ENCODE assay signal across 17 mouse cellular contexts in the genomic region with DNA sequence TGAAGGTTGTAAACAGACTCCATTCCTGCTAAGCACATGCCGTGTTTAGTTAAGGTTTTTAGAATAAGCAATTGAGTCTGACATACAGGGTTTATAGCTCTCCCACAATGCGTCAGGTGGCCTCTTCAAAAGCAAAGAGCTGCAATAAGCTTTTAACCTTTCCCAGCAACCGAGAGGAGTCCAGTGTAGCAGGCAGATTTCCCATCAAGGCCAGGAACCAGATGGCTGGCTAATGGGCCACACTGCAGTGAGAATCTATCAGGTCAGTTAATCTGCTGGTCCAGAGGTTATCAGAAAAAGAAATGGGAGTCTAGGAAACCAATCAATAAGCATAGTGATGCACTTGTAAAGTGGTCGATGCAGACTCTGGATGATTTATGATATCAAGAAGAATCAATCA. TPM values are rescaled to one million over a fixed set of nuclear protein-coding genes. Genes with fewer than 3 reads are reported as not detected.
DNase-seq lines count a peak whose midpoint lies in the region; ATAC-seq and TF ChIP-seq lines count a peak whose summit lies in the region.
"Had no signal": no experiment of that assay in that cellular context is flagged by ENCODE, and none has a peak within 500 bp of the region (broad histone marks: within the 10 kb centered on the region; RNA-seq: fewer than 3 reads in every experiment).

No protein-coding gene starts in this region.

- H3K9me3 ChIP-seq in lung, embryonic 15.5 days = no peaks in the 10 kb centered on the region
- H3K9me3 ChIP-seq in neural tube, embryonic 13.5 days = no peaks in the 10 kb centered on the region
- H3K9me3 ChIP-seq in forebrain, embryonic 11.5 days (ENCODE audit: control insufficient read depth, low read length) = no peaks in the 10 kb centered on the region
- H3K9me3 ChIP-seq: embryonic facial prominence, embryonic 12.5 days; heart, embryonic 10.5 days; liver, embryonic 13.5 days had no signal

- no peak for TF ChIP-seq POLR2A in lung, adult 2 months (IDR thresholded peaks at IDR 0.05; ENCODE audit: borderline replicate concordance, extremely low read depth, low read depth, low read length)

- no peaks in the 10 kb centered on the region for H3K36me3 ChIP-seq in lung, embryonic 15.5 days
- no peaks in the 10 kb centered on the region for H3K36me3 ChIP-seq in neural tube, embryonic 13.5 days
- no peaks in the 10 kb centered on the region for H3K36me3 ChIP-seq in forebrain, embryonic 11.5 days (ENCODE audit: control insufficient read depth, insufficient read depth, low read length)
- H3K36me3 ChIP-seq: embryonic facial prominence, embryonic 12.5 days; heart, embryonic 10.5 days; liver, embryonic 13.5 days had no signal

- ATAC-seq in lung, embryonic 15.5 days (ENCODE audit: borderline replicate concordance, extremely low read depth, low FRiP score, low TSS enrichment) = no peak
- ATAC-seq in neural tube, embryonic 13.5 days (ENCODE audit: low read depth) = peak; percentile 65
- ATAC-seq in forebrain, embryonic 11.5 days (replicated peaks; ENCODE audit: low FRiP score) = no peak

- 0 out of 2 replicates have a peak overlapping the region, but pooled peaks have one; percentile 16 for H3K27ac ChIP-seq in lung, embryonic 15.5 days
- 0 out of 2 replicates have a peak overlapping the region, but pooled peaks have one; percentile 38 for H3K27ac ChIP-seq in neural tube, embryonic 13.5 days (replicated peaks)
- H3K27ac ChIP-seq in forebrain, embryonic 11.5 days (ENCODE audit: low read depth, low read length) = no peak overlapping the region
- H3K27ac ChIP-seq: embryonic facial prominence, embryonic 12.5 days; heart, embryonic 10.5 days; liver, embryonic 13.5 days had no signal

- no peak for TF ChIP-seq CTCF in lung, adult 2 months (IDR thresholded peaks at IDR 0.05; ENCODE audit: insufficient read depth, low read length)

- WGBS in lung, embryonic 15.5 days = 14% methylated on average over 4 of the region's 4 CpGs
- 36% methylated on average over 4 of the region's 4 CpGs for WGBS in lung, adult 2 months
- 7% methylated on average over 4 of the region's 4 CpGs for WGBS in neural tube, embryonic 13.5 days
- 70% methylated on average over 4 of the region's 4 CpGs for WGBS in forebrain, embryonic 11.5 days

- H3K4me2 ChIP-seq in lung, embryonic 15.5 days = no peak overlapping the region
- no peak overlapping the region for H3K4me2 ChIP-seq in neural tube, embryonic 13.5 days
- H3K4me2 ChIP-seq in forebrain, embryonic 11.5 days (ENCODE audit: low read depth, low read length, severe bottlenecking) = no peak overlapping the region
- H3K4me2 ChIP-seq: embryonic facial prominence, embryonic 12.5 days; liver, embryonic 13.5 days had no signal

- H3K27me3 ChIP-seq in lung, embryonic 15.5 days = no peaks in the 10 kb centered on the region
- H3K27me3 ChIP-seq in neural tube, embryonic 13.5 days = no peaks in the 10 kb centered on the region
- no peaks in the 10 kb centered on the region for H3K27me3 ChIP-seq in forebrain, embryonic 11.5 days (ENCODE audit: control insufficient read depth, insufficient read depth, low read length)
- H3K27me3 ChIP-seq: embryonic facial prominence, embryonic 12.5 days; liver, embryonic 13.5 days had no signal

- DNase-seq in embryo, embryonic 10 days (ENCODE audit: low spot score) = peak; percentile 33
- no peak for DNase-seq in embryo, embryonic 9.5 days (ENCODE audit: extremely low spot score)
- no peak for DNase-seq in lung, adult 2 months
- peak; percentile 30 for DNase-seq in embryo, embryonic 10.5 days (ENCODE audit: low spot score)
- no peak for DNase-seq in adipocyte (ENCODE audit: low spot score)
- no peak for DNase-seq in forebrain, embryonic 11.5 days (ENCODE audit: low spot score)
- DNase-seq: adrenal gland, postnatal 36 days; cerebellum, adult 9-11 months; gastrocnemius, postnatal 36 days; kidney, adult 18-20 months; kidney, postnatal 36 days; layer of hippocampus, postnatal 36 days; liver, embryonic 13.5 days had no signal

- H3K4me3 ChIP-seq in lung, embryonic 15.5 days = no peak overlapping the region
- H3K4me3 ChIP-seq in lung, adult 2 months (replicated peaks; ENCODE audit: extremely low read depth, low read depth, low read length) = no peak overlapping the region
- no peak overlapping the region for H3K4me3 ChIP-seq in neural tube, embryonic 13.5 days
- no peak overlapping the region for H3K4me3 ChIP-seq in forebrain, embryonic 11.5 days (ENCODE audit: low read depth, low read length)
- H3K4me3 ChIP-seq: embryonic facial prominence, embryonic 12.5 days; heart, embryonic 10.5 days; liver, embryonic 13.5 days had no signal

- no peak overlapping the region for H3K9ac ChIP-seq in lung, embryonic 15.5 days
- no peak overlapping the region for H3K9ac ChIP-seq in neural tube, embryonic 13.5 days
- no peak overlapping the region for H3K9ac ChIP-seq in forebrain, embryonic 11.5 days (ENCODE audit: low read length)
- H3K9ac ChIP-seq: embryonic facial prominence, embryonic 12.5 days; liver, embryonic 13.5 days had no signal

- peaks cover 6% of the 10 kb centered on the region for H3K4me1 ChIP-seq in lung, embryonic 15.5 days
- peaks cover 2% of the 10 kb centered on the region; the same call in 1 of the 2 replicates for H3K4me1 ChIP-seq in lung, adult 2 months (ENCODE audit: control insufficient read depth, insufficient read depth, low read length)
- H3K4me1 ChIP-seq in neural tube, embryonic 13.5 days (replicated peaks) = peaks cover 13% of the 10 kb centered on the region
- no peaks in the 10 kb centered on the region for H3K4me1 ChIP-seq in forebrain, embryonic 11.5 days (replicated peaks; ENCODE audit: control insufficient read depth, insufficient read depth, low read length)
- H3K4me1 ChIP-seq: embryonic facial prominence, embryonic 12.5 days; liver, embryonic 13.5 days had no signal

RNA-seq across cellular contexts. Expression of gene Ociad2, which starts 9.8 kb away (rescaled TPM):
- 41.1 and 42.4 TPM in 2 replicates for polyA plus RNA-seq in lung, embryonic 15.5 days (2015; fragmentation: Nextera tagmentation; extraction: Ambion mirVana)
- 3.0 and 4.3 TPM in 2 replicates for polyA plus RNA-seq in lung, adult 2 months (2012; rRNA removed)
- polyA plus RNA-seq in neural tube, embryonic 13.5 days (2015; fragmentation: Nextera tagmentation; extraction: Ambion mirVana) = 19.1 and 21.9 TPM in 2 replicates
- 8.8 and 9.1 TPM in 2 replicates for polyA plus RNA-seq in forebrain, embryonic 11.5 days (2014; fragmentation: Nextera tagmentation; extraction: Ambion mirVana)

RNA-seq across cellular contexts. Expression of gene Ociad1, which starts 38.4 kb away (rescaled TPM):
- polyA plus RNA-seq in lung, embryonic 15.5 days (2015; fragmentation: Nextera tagmentation; extraction: Ambion mirVana) = 231 and 246 TPM in 2 replicates
- 54.9 and 58.4 TPM in 2 replicates for polyA plus RNA-seq in lung, adult 2 months (2012; rRNA removed)
- polyA plus RNA-seq in neural tube, embryonic 13.5 days (2015; fragmentation: Nextera tagmentation; extraction: Ambion mirVana) = 302 and 310 TPM in 2 replicates
- 143 and 144 TPM in 2 replicates for polyA plus RNA-seq in forebrain, embryonic 11.5 days (2014; fragmentation: Nextera tagmentation; extraction: Ambion mirVana)

Comparison
In these comparisons a context has a peak if more than half of its experiments do, and no peak if none do; other contexts are left out.
1. DNase-seq: peak in embryo, embryonic 10 days (single experiment) and embryo, embryonic 10.5 days (single experiment); none in embryo, embryonic 9.5 days (single experiment), lung, adult 2 months (single experiment), adipocyte (single experiment) and forebrain, embryonic 11.5 days (single experiment).